Mouse (Mus musculus): ENCODE data around the gene Gng8.

The Gng8 gene

DNA sequence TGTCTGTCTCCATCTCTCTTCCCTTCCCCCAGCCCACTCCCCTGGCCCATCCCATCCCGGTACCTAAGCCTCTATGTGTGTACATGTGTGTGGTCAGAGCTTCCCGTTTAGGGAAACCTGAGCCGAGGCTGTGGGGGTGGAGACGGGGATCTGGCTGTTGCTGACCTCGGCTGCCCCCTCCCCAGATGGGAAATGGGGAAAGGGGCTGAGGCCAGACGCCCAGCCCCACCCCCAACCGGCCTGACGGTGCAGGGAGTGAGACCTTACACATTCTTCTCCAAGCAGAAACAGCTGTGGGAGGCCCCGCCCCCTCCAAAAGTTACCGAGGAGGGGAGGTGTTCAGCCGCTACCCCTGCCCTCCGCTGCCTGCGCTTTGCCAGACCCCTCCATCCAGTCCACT lies 15.0 kb upstream of the Gng8 start:
- peak; percentile 48 to 49 for DNase-seq

DNA sequence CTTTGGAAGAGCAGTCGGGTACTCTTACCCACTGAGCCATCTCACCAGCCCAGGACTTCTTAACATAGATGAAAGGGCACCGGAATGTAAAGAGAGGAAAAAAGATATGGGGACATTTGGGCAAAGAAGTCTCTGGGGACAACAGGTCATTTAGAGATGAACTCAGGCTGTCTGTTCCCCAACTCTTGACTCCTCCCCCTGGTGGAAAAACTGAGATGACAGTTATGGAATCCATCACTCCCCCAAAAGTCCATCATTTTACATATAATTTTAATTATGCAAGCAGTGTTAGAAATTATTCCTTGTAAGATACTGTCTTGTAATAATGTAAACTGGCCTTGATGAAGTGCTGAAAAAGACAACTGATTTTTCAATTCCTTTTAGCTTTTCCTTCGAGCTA lies 13.9 kb upstream of the Gng8 start:
- DNase-seq = no peak

DNA sequence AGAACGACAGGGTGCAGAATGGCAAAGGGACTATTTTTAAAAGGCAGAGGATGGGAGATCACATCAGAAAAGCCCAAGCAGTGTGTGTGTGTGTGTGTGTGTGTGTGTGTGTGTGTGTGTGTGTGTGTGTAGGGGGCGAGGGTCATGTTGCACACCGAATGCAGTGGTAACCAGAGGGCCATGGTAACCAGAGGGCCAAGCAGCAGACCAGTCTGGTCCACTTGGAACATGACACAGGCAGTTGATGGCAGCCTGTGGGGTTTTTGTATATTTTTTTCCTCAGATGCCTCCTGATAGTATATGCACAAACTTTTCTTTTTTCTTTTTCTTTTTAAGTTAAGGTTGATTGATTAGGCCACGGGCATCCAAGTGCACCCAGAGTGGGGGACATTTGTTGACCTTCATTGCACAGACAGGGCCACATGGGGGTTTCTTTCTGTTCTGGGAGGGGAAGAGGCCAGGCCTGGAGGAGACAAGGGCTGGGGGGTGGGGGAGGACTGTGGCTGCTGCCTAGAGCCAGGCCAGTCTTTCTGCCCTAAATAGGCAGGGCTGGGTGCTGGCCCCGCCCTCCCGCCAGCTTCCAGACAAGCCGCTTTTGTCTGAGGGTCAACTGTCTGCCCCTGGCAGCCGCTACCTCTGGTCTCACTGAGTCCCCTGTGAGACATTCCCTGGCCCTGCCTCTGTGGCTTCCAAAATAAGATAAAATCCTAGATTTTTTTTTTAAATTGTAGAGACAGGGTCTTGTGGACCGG lies 11.6 kb upstream of the Gng8 start:
- DNase-seq = no peak

DNA sequence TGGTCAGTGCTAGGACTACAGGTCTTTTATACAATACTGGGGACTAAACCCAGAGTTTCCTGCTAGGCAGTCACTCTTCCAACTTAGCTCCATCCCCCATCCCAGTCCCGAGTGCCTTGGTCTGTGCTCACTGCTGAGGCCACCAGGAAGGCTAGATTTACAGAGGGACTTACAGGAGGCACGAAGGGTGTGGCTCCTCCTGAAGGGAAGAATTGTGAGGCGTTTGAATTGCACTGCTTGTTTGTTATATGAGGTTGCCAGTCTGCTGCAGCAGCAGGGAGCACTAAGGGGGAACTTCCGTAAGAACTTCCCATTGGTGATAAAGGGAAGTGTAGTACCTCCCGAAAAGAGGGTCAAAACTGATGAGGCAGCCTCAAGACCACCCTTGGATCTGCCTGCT lies 11.0 kb upstream of the Gng8 start:
- no peak for DNase-seq

DNA sequence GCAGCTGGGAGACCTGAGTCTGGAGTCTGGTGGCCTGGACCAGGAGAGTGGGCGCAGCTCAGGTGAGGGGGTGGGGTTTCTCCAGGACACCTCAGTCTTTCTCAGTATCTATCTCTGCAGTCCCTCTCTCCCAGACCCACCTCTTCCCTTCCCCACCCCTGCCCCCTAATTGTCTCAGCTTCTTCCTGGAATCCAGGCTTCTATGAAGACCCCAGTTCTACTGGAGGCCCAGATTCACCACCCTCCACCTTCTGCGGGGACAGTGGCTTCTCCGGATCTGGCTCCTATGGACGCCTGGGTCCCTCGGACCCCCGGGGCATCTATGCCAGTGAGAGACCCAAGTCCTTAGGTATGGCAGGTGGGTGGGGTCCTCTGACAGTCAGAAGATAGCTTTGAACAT lies 8.4 kb upstream of the Gng8 start:
- DNase-seq = no peak

DNA sequence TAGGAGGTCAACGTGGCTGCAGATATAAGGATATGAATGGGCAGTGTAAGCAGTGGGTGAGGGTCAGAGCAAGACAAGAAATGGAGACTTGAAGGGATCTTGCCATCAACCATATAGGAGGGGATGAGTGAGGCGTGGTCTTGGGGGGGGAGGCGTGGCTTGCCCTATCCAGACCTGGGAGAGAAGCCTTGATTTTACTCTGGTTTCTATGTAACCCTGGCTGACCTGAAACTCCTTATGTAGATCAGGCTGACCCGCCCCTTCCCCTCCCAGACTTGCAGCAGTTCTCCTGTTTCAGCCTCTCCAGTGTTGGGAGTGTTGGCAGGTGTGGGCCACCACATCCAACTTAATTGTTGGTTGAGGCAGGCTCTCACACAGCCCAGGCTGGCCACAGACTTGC lies 7.3 kb upstream of the Gng8 start:
- no peak for DNase-seq

DNA sequence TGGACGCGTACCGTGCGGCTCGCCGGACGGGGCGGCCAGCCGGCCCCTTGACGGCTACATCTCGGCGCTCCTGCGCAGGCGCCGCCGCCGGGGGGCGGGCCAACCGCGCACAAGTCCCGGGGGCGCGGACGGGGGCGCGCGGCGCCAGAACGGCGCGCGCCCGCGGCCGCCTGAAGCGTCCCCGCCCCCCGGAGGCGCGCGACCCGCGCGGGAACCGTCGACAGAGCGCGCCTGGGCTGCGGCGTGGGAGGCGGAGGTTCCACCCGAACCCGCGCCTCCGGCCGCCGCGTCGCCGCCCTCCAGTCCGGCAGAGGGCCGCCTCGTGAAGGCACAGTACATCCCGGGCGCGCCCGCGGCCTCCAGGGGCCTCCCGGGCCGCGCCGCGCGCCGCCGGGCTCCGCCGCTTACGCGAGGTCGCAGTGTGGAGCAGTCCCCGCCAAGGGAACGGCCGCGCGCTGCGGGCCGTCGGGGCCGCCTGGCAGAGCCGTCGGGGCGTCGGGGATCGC lies 6.3 kb upstream of the Gng8 start:
- no peak for DNase-seq

DNA sequence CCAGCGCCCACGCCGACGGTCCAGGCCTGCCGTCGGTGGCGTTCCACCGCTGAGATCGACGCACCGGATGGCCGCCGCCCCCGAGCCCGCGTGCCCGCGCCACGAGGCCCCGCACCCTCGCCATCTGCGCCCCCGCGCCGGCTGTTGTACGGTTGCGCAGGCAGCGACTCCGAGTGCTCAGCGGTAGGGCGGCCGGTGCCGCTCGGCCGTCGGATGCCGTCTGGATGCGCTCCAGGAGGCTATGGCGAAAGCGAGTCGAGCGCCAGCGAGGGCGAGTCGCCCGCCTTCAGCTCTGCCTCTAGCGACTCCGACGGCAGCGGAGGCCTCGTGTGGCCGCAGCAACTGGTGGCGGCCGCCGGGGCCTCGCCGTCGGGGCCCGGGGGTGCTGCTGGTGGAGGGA lies 5.7 kb upstream of the Gng8 start:
- no peak for DNase-seq

DNA sequence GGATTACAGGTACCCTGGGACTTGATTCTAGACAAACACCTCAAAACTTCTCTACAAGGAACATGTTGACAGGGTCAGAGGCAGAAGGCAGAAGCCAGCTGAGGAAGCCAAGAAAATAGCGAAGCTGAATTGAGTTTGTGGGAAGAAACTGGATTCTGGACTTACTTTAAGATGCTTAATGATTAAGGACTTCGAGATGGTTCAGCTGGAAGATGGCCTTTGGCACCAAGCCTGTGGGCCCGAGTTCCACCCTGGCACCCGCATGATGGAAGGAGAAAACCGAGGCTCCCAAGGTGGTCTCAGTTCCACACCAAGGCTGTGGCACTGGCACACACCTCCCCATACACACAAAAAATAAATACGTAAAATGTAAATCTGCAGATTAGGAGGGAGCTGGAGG lies 1.1 kb upstream of the Gng8 start:
- DNase-seq = no peak

DNA sequence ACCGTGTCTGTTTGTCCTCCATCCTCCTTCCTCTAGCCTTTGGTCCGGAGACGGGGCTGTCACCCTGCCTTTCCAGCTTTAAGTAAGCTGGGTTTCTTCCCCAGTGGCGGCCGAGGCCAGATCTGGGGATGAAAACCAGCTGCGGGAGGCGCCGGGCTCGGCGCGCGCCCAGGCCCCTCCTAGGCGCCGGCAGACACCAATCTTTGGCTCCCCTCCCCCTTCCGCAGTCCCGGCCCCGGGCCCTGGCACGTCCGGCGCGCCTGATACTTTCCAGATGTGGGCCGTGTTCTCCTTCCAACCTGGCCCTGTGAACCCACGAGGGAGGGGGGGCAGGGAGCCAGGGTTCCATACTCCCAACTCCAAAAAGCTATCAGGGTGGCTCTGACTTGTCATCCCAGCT lies 642 bp upstream of the Gng8 start:
- no peak for DNase-seq

DNA sequence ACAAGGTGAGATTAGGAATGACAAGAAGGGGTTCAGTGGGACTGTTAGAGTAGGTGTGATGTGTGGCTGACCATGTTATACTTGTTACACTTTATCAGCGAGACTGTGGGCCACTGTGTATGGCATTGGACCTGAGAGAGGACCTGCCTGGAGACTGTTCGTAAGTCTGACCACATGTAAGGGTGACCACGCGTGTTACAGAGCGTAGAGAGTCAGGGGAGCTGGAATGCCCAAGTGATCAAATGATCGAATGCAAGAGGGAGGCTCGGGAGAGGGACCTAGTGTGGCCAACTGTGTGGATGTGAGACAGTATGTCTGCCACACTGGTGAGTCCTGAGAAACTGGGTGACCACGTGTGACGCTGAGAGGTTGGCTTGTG lies 755 bp downstream of the Gng8 start:
- no peak for DNase-seq

DNA sequence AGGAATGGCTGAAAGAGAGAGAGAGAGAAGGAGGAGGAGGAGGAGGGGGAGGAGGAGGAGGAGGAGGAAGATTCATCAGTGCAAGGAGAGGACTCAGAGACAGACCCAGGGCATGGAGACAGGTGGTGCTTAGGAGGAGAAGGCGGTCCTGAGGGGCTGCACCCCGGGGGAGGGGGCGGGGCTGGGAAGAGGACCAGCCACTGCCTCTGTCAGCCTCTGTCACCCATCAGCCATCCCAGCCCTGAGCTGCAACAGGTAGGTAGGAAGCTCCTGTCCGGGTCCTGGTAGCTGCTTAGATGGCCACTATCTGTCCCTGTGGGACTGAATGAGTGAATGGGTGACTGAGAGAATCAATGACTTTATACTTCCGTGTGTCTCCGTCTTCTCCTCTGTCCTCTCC lies 2.0 kb downstream of the Gng8 start:
- DNase-seq = no peak

DNA sequence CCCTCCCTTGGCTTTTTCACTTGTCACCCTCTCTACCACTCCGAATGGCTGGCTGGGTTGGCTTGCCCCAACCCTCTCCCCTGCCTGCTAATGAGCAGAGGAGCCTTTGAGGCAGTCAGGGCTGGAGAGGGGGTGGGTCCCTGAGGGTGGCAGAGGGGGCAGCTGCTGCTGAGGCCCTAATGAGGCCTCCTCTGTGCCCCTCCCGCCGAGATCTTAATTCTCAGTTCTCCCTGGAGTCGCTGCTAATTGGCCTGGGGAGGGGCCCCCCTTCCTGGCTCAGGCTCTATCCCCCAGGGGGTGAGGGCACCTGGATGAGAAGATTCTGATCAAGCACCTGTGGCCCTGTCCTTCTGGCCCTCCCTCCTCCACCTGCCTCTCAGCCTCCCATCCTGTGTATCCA lies 2.7 kb downstream of the Gng8 start:
- DNase-seq = no peak

DNA sequence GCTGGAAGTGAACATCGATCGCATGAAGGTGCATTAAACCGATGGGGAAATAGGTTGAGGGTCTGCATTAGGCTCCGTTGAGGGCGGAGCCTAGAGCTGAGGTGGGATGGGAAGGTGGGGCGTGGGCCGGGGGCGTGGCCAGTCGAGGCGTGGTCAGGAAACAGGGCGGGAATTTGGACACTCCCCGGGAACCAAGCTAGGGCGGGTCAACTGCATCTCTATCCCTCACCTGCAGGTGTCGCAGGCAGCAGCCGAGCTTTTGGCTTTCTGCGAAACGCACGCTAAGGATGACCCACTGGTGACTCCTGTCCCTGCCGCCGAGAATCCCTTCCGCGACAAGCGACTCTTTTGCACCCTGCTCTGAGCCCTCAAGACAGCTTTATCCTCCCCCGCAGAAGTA lies 3.4 kb downstream of the Gng8 start:
- peak; percentile 90 to 91 for DNase-seq

DNA sequence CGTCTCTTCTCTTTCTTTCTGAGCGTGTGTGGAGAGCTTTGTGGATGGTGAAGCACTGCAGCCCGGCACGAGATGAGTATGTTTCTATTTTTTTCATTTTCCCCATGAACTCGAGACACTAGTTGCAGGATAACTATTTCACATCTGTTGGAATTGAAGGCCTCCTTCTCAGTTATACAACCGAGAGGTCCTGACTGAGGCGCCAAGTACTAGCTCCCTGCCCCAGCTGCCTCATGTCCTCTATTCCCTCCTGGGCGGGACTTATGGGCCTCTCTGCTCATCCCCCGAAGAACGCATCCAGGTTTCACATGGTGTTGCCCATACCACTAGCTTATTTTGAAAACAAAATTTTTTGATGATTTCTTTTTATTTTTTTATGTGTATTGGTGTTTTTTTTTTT lies 3.9 kb downstream of the Gng8 start:
- no peak for DNase-seq

DNA sequence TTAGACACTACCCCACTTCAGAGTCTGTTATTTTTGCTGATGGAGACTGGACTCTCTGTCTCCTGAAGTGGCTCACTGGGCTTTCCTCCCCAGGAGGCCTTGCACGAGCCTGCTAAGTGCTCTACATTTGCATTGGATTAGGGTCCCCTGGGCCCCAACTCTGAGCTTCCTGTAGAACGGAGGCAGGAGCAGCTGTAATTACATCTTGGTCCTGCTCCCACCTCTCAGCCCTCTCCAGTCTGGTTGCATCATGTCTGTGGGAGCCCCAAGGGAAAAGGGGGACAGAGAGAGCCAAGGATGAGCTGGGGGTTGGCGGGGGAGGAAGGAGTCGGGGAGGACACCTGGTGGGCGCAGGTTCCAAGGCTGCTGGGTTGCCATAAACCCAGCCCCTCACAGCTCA lies 8.9 kb downstream of the Gng8 start:
- no peak for DNase-seq

DNA sequence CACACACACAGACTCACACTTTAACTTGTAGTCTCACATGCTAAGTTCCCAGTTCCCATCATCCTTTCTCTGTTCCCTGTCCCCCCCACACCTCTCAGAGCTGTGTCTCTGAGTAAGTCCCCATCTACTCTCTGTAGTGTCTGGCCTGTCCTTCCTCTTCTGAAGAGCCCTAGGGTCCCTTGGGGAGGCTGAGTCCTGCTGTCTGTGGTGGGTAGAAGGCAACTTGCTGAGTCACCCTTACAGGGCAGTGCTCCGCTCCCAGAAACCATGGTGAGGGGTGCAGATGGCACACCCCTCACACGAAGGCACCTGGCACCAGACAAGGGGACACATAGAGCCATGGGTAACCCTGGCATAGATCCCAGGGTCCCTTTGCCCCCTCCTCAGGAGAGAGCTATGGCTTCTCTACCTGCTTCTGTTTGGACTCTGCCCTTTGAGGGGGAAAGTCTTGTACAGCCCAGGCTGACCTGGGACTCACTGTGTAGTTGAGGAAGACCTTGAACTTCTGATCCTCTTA lies 11.9 kb downstream of the Gng8 start:
- DNase-seq = no peak

DNA sequence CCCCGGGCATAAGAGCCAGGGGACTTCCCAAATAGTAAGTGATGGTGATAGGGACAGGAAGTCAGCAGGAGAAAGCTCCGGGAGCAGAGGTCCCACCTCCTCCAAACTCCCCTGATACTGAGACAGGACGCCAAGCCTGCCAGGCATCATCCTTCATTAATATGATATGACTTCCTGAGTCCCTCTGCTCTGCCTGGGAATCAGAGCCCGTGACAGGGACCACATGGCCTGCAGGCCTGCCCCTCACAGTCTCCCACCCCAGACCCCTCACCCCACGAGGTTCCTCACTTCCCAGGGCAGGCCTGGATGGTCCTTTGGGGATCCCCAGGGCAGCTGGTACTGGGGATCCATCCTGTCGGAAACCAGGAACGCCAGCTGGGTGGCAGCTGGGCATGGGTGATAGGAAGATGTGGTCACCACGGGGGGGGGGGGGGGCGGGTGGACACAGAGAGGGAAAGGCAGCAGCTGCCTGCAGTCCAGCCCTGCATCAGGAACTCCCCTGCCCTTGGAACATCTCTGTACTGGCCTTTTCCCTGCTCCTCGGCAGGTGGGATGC lies 12.6 kb downstream of the Gng8 start:
- DNase-seq = no peak

DNA sequence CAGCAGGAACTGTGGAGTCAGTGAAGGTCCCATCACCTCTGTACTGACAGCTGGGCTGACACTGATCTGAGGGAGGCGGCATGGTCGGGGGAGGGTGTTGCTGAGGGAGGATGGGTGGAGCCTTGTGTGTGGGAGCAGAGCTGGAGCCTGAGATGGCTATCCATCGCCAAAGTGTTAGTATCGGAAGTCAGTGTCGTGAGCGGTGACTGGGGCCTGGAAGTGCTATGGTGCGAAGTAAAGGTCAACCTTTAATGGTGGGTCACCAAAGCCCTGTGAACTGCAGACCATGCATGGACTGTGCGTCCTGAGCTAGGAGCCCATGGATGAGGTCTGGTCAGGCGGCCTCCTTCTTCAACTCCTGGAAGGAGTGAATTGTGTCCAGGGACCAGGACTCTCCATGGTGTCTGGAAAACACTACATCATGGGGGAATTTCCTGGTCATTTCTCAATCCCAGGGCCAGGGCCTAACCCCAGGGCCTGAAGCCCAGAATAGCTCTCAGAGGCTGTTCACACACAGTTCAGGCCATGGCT lies 14.0 kb downstream of the Gng8 start:
- no peak for DNase-seq

DNA sequence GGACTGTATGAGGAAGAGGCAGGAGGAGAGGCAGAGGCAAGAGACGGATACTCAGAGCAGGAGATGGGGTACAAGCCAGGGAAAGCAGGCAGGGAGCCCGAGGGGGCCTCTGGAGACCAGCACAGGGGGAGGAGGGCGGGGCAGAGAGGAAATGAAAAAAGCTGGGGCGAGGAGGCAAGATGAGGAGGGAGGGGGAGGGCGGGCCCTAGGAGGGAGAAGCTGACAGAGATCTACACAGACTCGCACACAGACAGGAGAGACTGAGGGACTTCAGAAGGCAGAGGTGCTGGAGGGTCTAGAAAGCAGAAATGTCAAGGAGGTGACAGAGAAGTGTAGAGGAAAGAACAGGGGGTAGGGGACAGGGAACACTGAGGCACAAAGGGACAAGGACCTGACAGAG lies 14.7 kb downstream of the Gng8 start, which contains the start of gene Ptgir:
Gene Ptgir (plus strand): TSS at position 210 of the 400 bp plus-strand sequence.
- DNase-seq = no peak

DNA sequence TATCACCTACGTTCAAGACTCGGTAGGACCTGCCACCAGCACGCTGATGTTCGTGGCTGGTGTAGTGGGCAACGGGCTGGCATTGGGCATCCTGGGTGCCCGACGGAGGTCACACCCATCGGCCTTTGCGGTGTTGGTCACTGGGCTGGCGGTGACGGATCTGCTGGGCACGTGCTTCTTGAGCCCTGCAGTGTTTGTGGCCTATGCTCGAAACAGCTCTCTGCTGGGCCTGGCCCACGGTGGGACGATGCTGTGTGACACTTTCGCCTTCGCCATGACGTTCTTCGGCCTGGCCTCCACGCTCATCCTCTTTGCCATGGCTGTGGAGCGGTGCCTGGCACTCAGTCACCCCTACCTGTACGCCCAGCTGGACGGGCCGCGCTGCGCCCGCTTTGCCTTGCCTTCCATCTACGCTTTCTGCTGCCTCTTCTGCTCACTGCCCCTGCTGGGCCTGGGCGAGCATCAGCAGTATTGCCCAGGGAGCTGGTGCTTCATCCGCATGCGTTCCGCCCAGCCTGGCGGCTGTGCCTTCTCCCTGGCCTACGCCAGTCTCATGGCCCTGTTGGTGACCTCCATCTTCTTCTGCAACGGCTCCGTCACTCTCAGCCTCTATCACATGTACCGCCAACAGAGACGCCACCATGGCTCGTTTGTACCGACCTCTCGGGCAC lies 15.4 kb downstream of the Gng8 start:
- DNase-seq = no peak

DNA sequence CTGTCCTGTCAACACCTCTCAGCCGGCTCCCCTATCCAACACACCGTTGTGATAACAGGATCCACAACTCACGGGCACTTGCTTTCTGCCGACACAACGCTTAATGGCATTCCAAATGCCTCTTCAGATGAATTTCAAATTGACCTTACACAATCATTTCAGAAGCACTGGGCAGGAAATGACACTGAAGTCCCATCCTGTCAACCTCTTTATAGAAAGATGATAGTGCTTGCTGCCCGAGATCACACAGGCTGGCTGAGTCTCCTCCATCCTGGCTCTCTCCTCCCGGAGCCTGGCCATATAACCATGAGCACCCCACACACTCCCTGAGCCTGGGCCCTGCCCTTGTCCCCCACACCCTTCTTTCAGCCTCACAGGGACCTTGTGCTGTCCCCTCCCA lies 16.3 kb downstream of the Gng8 start:
- no peak for DNase-seq

DNA sequence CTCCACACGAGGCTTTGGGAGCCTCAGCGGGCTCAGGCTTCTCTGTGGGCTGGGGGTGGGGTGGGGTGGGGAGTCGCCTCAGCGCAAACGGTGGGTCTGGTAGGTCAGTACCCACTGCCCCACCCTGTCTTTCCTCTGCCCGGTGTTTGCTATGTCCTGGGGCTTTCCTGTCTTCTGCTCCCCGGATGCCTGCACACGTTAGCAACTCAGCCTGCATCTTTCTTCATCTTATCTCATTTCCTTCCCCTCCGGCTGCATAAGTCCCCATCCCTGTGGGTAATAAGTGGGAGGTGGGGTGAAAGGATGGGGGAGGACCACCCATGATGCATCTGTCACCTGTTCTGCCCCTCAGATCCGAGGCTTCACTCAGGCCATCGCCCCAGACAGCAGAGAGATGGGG lies 16.8 kb downstream of the Gng8 start:
- no peak for DNase-seq

DNA sequence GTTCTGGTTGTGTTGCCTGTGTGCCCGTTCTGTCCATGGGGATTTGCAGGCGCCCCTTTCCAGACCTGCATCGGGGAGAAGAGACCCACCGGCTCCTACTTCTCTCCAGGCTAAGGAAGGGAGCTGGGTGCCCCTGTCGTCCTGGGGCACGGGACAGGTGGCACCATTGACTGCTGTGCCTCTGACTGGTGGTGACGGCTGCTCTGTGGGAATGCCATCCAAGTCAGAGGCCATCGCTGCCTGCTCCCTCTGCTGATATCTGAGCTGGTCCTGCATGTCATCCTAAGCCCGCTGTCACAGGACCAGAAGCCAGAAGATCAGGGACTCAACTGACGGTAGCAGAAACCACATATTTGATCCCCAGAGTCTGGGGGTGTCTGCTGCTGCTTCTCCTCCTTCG lies 17.3 kb downstream of the Gng8 start:
- DNase-seq = no peak
